Mouse (Mus musculus) hindbrain, embryonic 16.5 days (tissue): ENCODE measurements at regions not wholly inside any gene's neighbourhood (a gene's known extent, or its start where the extent isn't known, plus 50 kb on each side); places are given as distances from the start of the nearest gene placed in this dataset.

Source experiments
- ATAC-seq: fragments of 200-750 bp; cut with Nextera tagmentation; 2 replicates; pipeline ENCODE4 v1.8.0; 2017; ENCODE audit warnings: moderate TSS enrichment, moderate library complexity
- H3K27ac ChIP-seq: fragments of 300-500 bp; sonication (generic); 2 replicates; pipeline ENCODE4 v1.5.1; 2014; ENCODE audit warnings: low read depth, mild to moderate bottlenecking, control low read depth, low read length, moderate library complexity
- H3K27me3 ChIP-seq: fragments of 300-500 bp; sonication (generic); replicated peaks from 2 replicates; pipeline ENCODE4 v1.6.1; 2014; ENCODE audit warnings: low read length; ENCODE audit not compliant: control insufficient read depth, insufficient read depth
- H3K36me3 ChIP-seq: fragments of 300-500 bp; sonication (generic); 2 replicates; pipeline ENCODE4 v1.6.1; 2014; ENCODE audit warnings: mild to moderate bottlenecking, low read length, moderate library complexity, mixed read lengths; ENCODE audit not compliant: control insufficient read depth, insufficient read depth
- H3K4me1 ChIP-seq: fragments of 300-500 bp; sonication (generic); 2 replicates; pipeline ENCODE4 v1.6.1; 2014; ENCODE audit warnings: low read depth, low read length; ENCODE audit not compliant: control insufficient read depth, insufficient read depth
- H3K4me2 ChIP-seq: fragments of 300-500 bp; sonication (generic); 2 replicates; pipeline ENCODE4 v1.6.1; 2014; ENCODE audit warnings: mild to moderate bottlenecking, low read length, control low read depth, moderate library complexity
- H3K4me3 ChIP-seq: fragments of 300-500 bp; sonication (generic); 2 replicates; pipeline ENCODE4 v1.5.1; 2014; ENCODE audit warnings: mild to moderate bottlenecking, low read length, control low read depth, moderate library complexity
- H3K9ac ChIP-seq: fragments of 300-500 bp; sonication (generic); 2 replicates; pipeline ENCODE4 v1.6.1; 2014; ENCODE audit warnings: low read depth, mild to moderate bottlenecking, control low read depth, low read length, moderate library complexity
- H3K9me3 ChIP-seq: fragments of 300-500 bp; sonication (generic); 2 replicates; pipeline ENCODE4 v1.6.1; 2014; ENCODE audit warnings: mild to moderate bottlenecking, low read length, moderate library complexity; ENCODE audit not compliant: control insufficient read depth
- WGBS: fragments of 180-500 bp; shearing (Covaris S2); extraction: QIAGEN DNeasy Blood & Tissue Kit; methylation state at CpG from one replicate; pipeline ENCODE4 v1.1.7; 2014; 5-methylcytosine and 5-hydroxymethylcytosine counted together

DNA sequence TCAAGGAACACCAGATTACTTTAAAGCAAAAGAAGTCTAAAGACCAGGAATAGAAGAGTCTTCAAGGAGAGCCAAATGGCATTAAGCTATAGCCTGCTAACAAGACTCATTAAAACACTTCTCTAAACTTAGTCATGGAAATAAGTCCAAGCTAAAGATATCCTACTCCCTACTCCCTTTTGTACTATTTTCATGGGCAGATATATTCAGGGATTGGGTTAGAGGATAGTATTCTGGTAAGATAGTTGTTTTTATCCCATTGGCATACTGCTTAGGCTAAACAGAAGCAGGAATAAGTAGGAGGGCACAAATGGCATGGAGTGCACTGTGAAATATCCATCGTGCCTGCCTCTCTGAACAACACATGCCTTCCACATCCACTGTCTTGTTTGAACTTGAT lies 723.5 kb downstream of the Cypt12 start:
- Histone ChIP-seq H3K4me3 (no peak overlapping the region), H3K9me3 (no peaks in the 10 kb centered on the region), H3K4me2 (no peak overlapping the region), H3K9ac (no peak overlapping the region), H3K4me1 (no peaks in the 10 kb centered on the region), H3K27ac (no peak overlapping the region), H3K27me3 (no peaks in the 10 kb centered on the region), H3K36me3 (no peaks in the 10 kb centered on the region)
- 83% methylated on average over 1 of the region's 1 CpGs for WGBS
- ATAC-seq: no peak

DNA sequence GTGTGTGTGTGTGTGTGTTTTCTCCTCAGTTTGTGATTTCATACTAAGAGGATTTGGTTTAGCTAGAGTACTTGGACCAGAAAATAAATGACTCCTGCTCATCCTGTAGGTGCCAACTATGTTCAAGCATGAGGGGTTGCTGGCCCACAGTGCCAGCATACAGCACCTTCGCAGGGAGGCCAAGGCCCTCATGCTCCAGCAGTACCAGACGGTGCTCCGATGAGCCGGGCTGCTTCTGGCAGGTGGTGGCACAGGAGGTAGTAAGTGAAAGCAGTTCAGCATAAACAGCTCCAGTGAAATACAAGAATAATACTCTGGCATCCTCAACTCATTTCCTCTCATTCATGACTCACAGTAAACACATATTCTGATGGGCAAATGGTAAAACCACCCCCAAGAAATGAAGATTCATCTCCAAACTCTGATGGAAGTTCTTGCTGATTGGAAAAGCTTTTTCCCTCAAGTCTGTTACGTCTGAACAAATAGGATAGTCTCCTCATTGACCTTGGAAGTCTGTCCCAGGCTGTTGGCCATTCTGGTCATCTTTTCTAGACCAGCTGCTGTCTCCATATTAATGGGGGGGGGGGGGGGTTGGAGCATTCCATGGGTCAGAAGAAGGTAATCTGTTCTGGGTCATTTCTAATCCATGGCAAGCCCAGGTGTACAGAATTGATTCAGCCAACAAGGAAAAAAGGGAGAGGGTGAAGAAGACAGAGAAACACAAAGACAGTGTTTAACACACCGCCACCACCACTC lies 735.3 kb downstream of the Cypt12 start:
- ATAC-seq: peak; percentile 94
- Histone ChIP-seq H3K4me3 (no peak overlapping the region), H3K27me3 (no peaks in the 10 kb centered on the region), H3K27ac (no peak overlapping the region), H3K9ac (no peak overlapping the region), H3K4me2 (no peak overlapping the region), H3K4me1 (no peaks in the 10 kb centered on the region), H3K36me3 (no peaks in the 10 kb centered on the region), H3K9me3 (no peaks in the 10 kb centered on the region)
- 84% methylated on average over 6 of the region's 6 CpGs for WGBS

DNA sequence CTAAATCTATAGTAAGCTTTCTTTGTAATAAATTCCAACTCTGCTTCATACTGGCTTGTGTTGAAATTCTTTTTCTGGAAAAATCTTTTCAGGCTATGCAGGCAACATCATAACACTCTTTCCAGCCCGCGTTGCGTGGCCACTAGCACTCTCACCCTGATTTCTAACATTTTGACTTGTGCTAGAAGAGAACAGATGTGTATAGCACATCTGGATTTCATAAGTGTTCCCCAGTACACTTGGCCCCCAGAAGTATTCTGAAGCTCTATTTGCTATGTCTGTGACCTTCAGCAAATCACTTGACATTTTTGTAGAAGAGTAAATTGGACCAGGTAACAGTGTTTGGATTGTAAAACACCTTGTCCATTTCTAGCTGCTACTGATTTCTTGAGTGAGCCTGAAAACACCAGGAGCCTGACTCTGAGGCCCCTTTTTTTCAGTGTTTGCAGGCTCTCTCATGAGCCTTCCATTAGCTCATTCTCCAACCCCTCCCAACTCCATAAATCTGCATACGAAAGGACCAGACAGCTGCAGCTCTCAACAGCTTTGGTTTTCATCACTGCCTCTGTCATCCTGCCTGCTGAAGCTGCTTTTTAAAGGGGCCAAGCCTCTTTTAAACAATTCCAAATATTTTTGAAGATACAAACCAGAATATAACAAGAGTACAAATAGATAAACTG lies 747.0 kb downstream of the Cypt12 start:
- Histone ChIP-seq H3K9me3 (no peaks in the 10 kb centered on the region), H3K36me3 (no peaks in the 10 kb centered on the region), H3K4me1 (no peaks in the 10 kb centered on the region), H3K9ac (no peak overlapping the region), H3K4me2 (no peak overlapping the region), H3K27me3 (no peaks in the 10 kb centered on the region), H3K27ac (no peak overlapping the region), H3K4me3 (no peak overlapping the region)
- peak; percentile 68; the same call in 1 of the 2 replicates for ATAC-seq
- 64% methylated on average over 4 of the region's 4 CpGs for WGBS

DNA sequence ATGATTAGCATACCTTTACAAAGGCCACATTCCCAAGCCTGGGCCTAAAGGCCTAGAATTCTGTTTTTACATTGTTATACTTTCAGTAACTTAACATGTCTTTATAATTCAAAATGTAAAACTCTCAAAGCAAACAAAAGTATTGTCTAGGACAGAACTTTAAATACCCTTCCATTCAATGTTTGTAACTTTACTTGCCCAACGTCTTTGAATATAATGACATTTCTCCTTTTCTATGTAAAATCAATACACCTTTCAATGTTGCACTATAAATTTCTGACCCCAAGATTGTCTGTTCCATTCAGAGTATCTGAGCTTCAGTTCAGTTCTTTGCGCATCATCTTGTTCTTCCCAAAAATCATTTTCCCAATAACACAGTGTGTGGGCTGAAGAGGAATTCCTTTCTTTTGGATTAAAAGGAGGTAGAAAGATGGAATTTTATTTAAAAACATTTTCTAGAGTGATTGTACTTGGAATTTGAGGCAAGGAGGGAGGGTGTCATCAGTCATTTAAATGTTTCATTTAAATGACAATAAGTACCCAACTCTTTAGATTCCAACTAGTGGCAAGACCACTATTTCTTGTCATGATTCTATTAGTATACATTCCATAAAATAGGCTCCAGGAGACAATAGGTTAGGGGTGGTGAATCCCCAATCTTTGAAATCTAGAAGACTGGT lies 748.9 kb downstream of the Cypt12 start:
- no peak for ATAC-seq
- Histone ChIP-seq H3K4me3 (no peak overlapping the region), H3K4me1 (no peaks in the 10 kb centered on the region), H3K27me3 (no peaks in the 10 kb centered on the region), H3K36me3 (no peaks in the 10 kb centered on the region), H3K9me3 (no peaks in the 10 kb centered on the region), H3K4me2 (no peak overlapping the region), H3K27ac (no peak overlapping the region), H3K9ac (no peak overlapping the region)
- 88% methylated on average over 2 of the region's 2 CpGs for WGBS

DNA sequence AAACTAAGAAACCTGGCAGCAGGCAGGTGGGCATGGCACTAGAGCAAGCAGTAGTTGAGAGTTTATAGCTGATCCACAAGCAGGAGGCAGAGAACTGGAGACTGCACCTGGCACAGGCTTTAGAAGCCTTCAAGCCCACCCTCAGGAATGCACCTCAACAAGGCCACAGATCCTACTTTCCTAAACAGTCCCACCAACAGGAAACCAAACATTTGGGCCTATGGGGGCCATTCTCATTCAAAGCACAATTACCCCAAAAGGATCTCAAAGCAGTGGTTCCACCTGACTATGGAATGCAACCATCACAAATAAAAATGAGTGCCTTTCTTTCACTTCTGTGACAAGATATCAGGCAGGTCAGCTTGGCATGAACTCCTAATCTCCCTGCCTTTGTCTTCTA lies 749.9 kb downstream of the Cypt12 start:
- no peak overlapping the region for H3K4me3 ChIP-seq
- H3K27me3 ChIP-seq: no peaks in the 10 kb centered on the region
- H3K27ac ChIP-seq: no peak overlapping the region
- H3K36me3 ChIP-seq: no peaks in the 10 kb centered on the region
- no peaks in the 10 kb centered on the region for H3K9me3 ChIP-seq
- H3K9ac ChIP-seq: no peak overlapping the region
- no peak overlapping the region for H3K4me2 ChIP-seq
- no peaks in the 10 kb centered on the region for H3K4me1 ChIP-seq
- ATAC-seq: no peak

GRCm38 (mm10) chr3:18705165-18705564 lies 757.0 kb downstream of the Cypt12 start:
- no peaks in the 10 kb centered on the region for H3K27me3 ChIP-seq
- no peak overlapping the region for H3K4me3 ChIP-seq
- H3K4me1 ChIP-seq: no peaks in the 10 kb centered on the region
- no peaks in the 10 kb centered on the region for H3K9me3 ChIP-seq
- H3K36me3 ChIP-seq: no peaks in the 10 kb centered on the region
- H3K4me2 ChIP-seq: no peak overlapping the region
- H3K9ac ChIP-seq: no peak overlapping the region
- no peak for ATAC-seq
- no peak overlapping the region for H3K27ac ChIP-seq
- WGBS: 77% methylated on average over 6 of the region's 6 CpGs

DNA sequence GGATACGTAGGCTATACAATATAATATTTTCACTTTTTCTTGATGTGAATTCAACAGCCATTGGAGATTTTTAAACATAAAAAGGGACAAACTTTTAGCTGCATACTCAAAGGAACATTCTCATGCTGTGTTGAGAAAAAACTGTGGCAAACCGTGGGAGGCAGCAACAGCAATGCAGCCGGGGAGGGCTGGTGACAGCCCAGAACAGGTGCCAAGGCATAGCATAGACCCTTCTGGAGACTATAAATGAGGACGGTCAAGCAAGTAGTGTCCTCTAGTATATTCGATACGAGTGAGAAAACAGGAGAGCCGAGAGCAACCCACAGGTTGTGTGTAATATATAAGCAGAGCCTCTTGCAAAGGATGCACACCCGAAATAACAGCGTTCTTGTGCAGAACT lies 757.5 kb downstream of the Cypt12 start:
- no peak for ATAC-seq
- H3K27me3 ChIP-seq: no peaks in the 10 kb centered on the region
- no peak overlapping the region for H3K4me2 ChIP-seq
- no peaks in the 10 kb centered on the region for H3K4me1 ChIP-seq
- H3K4me3 ChIP-seq: no peak overlapping the region
- no peaks in the 10 kb centered on the region for H3K9me3 ChIP-seq
- 72% methylated on average over 9 of the region's 9 CpGs for WGBS
- H3K9ac ChIP-seq: no peak overlapping the region
- H3K36me3 ChIP-seq: no peaks in the 10 kb centered on the region
- H3K27ac ChIP-seq: no peak overlapping the region

GRCm38 (mm10) chr3:18706356-18706755 lies 758.1 kb downstream of the Cypt12 start:
- H3K27ac ChIP-seq: no peak overlapping the region
- no peaks in the 10 kb centered on the region for H3K4me1 ChIP-seq
- H3K4me2 ChIP-seq: no peak overlapping the region
- H3K9ac ChIP-seq: no peak overlapping the region
- no peaks in the 10 kb centered on the region for H3K27me3 ChIP-seq
- no peaks in the 10 kb centered on the region for H3K9me3 ChIP-seq
- ATAC-seq: no peak
- H3K4me3 ChIP-seq: no peak overlapping the region
- no peaks in the 10 kb centered on the region for H3K36me3 ChIP-seq

DNA sequence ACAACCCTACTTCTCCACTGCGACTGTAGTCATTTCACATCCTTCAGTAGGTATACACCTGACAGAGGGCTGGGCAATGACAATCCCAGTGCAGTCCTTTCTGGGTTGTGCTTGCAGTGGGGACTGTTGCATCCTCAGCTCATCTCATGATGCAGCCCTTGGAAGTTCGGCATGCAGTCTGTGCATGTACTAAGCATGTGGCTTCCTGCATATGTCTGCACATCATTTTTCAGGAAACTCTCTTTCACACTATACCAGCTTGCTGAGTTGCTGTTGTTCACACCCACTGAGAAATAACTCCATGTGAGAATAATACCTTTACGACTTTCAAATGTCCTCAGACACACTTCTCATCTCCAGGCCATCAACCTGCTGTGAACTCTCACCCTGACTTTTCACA lies 759.5 kb downstream of the Cypt12 start:
- Histone ChIP-seq H3K9ac (no peak overlapping the region), H3K4me2 (no peak overlapping the region), H3K36me3 (no peaks in the 10 kb centered on the region), H3K4me1 (no peaks in the 10 kb centered on the region), H3K4me3 (no peak overlapping the region), H3K27me3 (no peaks in the 10 kb centered on the region), H3K9me3 (no peaks in the 10 kb centered on the region), H3K27ac (no peak overlapping the region)
- ATAC-seq: no peak
- WGBS: 93% methylated on average over 3 of the region's 3 CpGs
